Mouse (Mus musculus) embryonic facial prominence, embryonic 10.5 days (tissue): Measurements from ENCODE around the gene Gramd4. TPM values are rescaled to one million over a fixed set of nuclear protein-coding genes. Genes with fewer than 3 reads are reported as not detected.

ENCODE experiments used
- DNase-seq: peaks from one replicate; pipeline ENCODE4 v3.0.0-alpha.2; 2017; ENCODE audit warnings: low spot score
- H3K27ac ChIP-seq: fragments of 300-500 bp; sonication (generic); replicated peaks from 2 replicates; pipeline ENCODE4 v1.5.1; 2016; ENCODE audit warnings: mild to moderate bottlenecking
- H3K27me3 ChIP-seq: fragments of 300-500 bp; sonication (generic); replicated peaks from 2 replicates; pipeline ENCODE4 v1.6.1; 2016; ENCODE audit warnings: low read depth, mild to moderate bottlenecking; ENCODE audit not compliant: poor library complexity, severe bottlenecking
- H3K36me3 ChIP-seq: fragments of 300-500 bp; sonication (generic); replicated peaks from 2 replicates; pipeline ENCODE4 v1.6.1; 2016; ENCODE audit warnings: mild to moderate bottlenecking, moderate library complexity
- H3K4me1 ChIP-seq: fragments of 300-500 bp; sonication (generic); 2 replicates; pipeline ENCODE4 v1.6.1; 2016
- H3K4me3 ChIP-seq: fragments of 300-500 bp; sonication (generic); 2 replicates; pipeline ENCODE4 v1.5.1; 2016; ENCODE audit warnings: mild to moderate bottlenecking, moderate library complexity
- H3K9me3 ChIP-seq: fragments of 300-500 bp; sonication (generic); 2 replicates; pipeline ENCODE4 v1.6.1; 2016; ENCODE audit warnings: mild to moderate bottlenecking
- WGBS: fragments of 180-500 bp; shearing (Covaris S2); methylation state at CpG from one replicate; pipeline ENCODE4 v1.1.7; 2016; 5-methylcytosine and 5-hydroxymethylcytosine counted together
- polyA plus RNA-seq: library from polyadenylated mRNA; unstranded; fragments of >200 nt; fragmentation: Nextera tagmentation; extraction: Ambion mirVana; gene quantifications from 2 replicates; pipeline ENCODE4 v1.2.1, GENCODE M21; 2016

Gramd4 gene
- polyA plus RNA-seq, 1 experiment from 2014 or later, result 13.8 TPM

DNA sequence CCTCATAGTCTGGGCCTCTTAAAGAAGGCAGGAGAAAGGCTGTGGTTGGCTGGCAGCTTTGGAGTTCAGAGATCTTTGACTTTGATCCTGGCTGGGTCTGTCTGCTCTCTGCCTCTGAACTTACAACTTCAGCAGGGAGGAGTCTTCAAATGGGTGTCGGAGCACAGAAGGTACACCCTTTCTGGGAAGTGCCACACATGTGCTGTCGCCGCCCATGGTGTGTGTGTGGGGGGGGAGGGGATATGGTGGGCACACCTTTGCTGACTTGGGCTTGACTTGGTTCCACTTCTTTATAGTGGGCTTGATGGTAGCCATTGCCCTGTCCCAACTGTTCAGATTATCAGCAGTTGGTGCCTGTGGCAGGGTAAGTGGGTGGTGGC, 7.3 kb downstream of the Gramd4 start:
- WGBS, result 92% methylated on average over 3 of the region's 3 CpGs
- H3K4me1 ChIP-seq, result peaks cover 54% of the 10 kb centered on the region

GRCm38 (mm10) chr15:86065367-86065766, 7.9 kb downstream of the Gramd4 start:
- no peak for DNase-seq
- WGBS, result 94% methylated on average over 4 of the region's 4 CpGs

More for the DNA sequence above, 7.3 kb downstream of the Gramd4 start:
- no peak overlapping the region for H3K4me3 ChIP-seq
- DNase-seq, result no peak
- H3K36me3 ChIP-seq, result peaks cover 12% of the 10 kb centered on the region
- no peaks in the 10 kb centered on the region for H3K9me3 ChIP-seq
- H3K27me3 ChIP-seq, result no peaks in the 10 kb centered on the region
- no peak overlapping the region for H3K27ac ChIP-seq

DNA sequence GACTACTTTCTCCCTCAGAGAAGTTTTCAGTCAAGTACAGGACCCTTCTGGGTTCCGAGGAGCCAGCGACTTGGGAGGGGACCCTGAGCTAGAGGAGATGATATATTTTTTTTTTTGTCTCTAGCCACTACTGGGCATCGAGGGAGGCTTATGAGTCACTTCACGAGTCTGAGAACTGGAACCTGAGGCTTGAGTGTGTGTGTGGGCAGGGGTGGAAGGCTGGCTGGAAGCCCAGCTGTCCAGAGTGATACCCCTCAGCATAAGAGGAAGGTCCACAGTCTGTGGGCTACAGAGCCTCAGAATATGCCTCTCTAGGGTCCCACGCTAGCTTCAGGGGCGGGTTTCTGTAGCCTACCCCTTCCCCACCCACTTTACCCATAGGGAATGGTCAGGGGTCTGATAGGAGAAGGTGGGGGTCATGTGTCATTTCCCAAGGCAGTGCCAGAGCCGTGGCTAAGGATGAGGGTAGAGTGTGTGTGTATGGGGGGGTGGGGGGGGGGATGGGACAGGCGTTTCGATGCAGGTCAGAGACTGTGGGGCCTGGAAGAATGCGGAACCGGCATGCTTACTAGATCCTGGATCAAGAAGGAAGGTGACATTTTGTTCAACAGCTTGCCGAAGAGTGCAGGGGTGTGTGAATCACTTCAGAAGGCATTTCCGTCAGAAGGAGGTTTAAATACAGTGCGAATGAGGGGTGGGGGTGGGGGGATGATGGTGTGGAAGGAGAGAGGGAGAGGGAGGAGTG, 9.5 kb downstream of the Gramd4 start:
- Histone ChIP-seq H3K9me3 (no peaks in the 10 kb centered on the region), H3K4me1 (peaks cover 44% of the 10 kb centered on the region), H3K36me3 (peaks cover 12% of the 10 kb centered on the region), H3K27me3 (no peaks in the 10 kb centered on the region), H3K4me3 (no peak overlapping the region), H3K27ac (no peak overlapping the region)
- DNase-seq, result no peak
- 80% methylated on average over 14 of the region's 14 CpGs for WGBS

More at GRCm38 (mm10) chr15:86065367-86065766, 7.9 kb downstream of the Gramd4 start:
- H3K4me1 ChIP-seq, result peaks cover 53% of the 10 kb centered on the region
- H3K36me3 ChIP-seq, result peaks cover 12% of the 10 kb centered on the region
- no peaks in the 10 kb centered on the region for H3K27me3 ChIP-seq
- H3K9me3 ChIP-seq, result no peaks in the 10 kb centered on the region
- H3K4me3 ChIP-seq, result no peak overlapping the region
- H3K27ac ChIP-seq, result no peak overlapping the region

DNA sequence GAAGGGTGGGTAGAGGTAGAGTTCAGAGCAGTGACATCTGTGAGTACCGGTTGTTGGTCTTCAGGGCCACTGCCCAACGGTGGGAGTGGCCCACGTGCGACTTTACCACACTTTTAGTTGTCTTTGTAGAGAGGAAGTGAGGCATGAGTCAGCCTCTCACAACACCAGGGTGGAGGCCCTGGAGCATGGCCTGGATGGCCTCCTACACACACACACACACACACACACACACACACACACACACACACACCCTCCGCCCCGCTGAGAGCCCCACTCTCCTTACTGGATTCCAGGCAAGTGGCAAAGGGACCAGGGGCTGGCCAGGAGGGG, 10.1 kb downstream of the Gramd4 start:
- H3K4me3 ChIP-seq, result no peak overlapping the region
- H3K9me3 ChIP-seq, result no peaks in the 10 kb centered on the region

DNA sequence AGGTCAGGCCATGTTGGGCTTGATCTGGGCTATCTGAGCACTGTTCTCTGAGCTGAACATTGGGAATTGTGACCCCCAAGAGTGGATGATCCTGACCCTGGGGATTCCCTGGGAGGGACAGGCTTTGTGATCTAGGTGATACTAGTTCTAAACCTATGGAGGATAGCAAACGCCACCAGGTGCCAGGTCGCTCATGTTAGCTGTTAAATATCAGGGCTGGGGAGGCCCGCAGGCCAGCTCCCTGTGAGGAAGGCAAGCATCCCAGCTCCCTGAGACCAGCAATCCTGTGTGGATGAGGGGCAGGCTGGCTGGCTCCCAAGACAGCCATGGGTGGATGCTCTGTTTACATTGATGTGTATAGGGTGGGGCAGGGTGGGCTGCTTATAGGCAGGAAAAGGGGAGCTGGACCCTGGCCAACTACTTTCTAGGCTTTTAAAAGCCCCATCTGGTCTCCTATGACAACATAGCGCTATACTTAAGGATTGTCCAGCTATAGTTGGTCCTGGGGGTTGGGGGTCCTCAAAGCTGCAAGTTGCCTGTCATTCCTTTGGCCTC, 10.5 kb downstream of the Gramd4 start:
- DNase-seq, result no peak
- Histone ChIP-seq H3K9me3 (no peaks in the 10 kb centered on the region), H3K4me3 (no peak overlapping the region), H3K27ac (no peak overlapping the region), H3K4me1 (peaks cover 37% of the 10 kb centered on the region), H3K27me3 (no peaks in the 10 kb centered on the region), H3K36me3 (peaks cover 12% of the 10 kb centered on the region)
- WGBS, result 89% methylated on average over 4 of the region's 4 CpGs

More for the DNA sequence above, 10.1 kb downstream of the Gramd4 start:
- Histone ChIP-seq H3K4me1 (peaks cover 41% of the 10 kb centered on the region), H3K27me3 (no peaks in the 10 kb centered on the region), H3K36me3 (peaks cover 12% of the 10 kb centered on the region), H3K27ac (no peak overlapping the region)
- WGBS, result 77% methylated on average over 6 of the region's 6 CpGs
- DNase-seq, result no peak

DNA sequence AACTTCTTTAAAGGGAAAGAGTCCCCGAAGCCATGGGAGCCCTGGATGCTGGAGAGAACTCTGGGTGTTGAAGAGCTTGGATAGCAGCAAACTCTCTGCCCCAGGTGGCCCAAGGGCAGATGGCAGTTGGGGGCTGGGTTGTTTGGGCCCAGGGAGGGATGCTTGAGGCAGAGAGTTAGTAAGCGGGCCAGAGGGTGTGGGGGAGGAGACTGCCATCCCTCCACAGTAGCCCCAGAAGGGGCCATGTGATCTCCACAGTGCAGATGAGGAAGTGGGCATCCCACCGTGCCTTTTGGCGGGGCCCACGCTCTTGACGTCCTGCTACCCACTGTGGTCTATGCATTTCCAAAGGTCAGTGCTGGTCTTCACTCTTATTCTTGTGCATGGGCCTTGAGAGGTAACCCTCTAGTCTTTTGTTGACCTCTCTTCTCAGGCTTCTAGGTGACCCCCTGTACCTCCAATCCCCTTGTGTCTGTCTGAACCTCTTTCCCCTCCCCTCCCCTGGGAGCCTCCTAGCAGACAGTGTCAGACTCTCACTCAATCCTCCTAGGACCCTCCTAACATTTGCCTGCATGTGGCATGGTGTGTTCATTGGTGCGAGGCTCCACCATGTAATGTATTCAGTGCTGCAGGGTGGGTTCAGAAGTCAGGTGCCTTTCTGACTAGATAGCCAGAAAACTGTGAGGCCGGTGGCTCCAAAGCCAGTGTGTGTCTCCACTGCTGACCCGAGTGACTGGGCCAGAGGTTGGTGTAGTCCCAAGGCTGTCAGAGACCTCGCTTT, 11.7 kb downstream of the Gramd4 start:
- H3K4me1 ChIP-seq, result peaks cover 38% of the 10 kb centered on the region
- H3K36me3 ChIP-seq, result peaks cover 15% of the 10 kb centered on the region
- H3K27ac ChIP-seq, result no peak overlapping the region
- DNase-seq, result no peak
- no peak overlapping the region for H3K4me3 ChIP-seq
- no peaks in the 10 kb centered on the region for H3K9me3 ChIP-seq
- 79% methylated on average over 10 of the region's 10 CpGs for WGBS
- H3K27me3 ChIP-seq, result no peaks in the 10 kb centered on the region

DNA sequence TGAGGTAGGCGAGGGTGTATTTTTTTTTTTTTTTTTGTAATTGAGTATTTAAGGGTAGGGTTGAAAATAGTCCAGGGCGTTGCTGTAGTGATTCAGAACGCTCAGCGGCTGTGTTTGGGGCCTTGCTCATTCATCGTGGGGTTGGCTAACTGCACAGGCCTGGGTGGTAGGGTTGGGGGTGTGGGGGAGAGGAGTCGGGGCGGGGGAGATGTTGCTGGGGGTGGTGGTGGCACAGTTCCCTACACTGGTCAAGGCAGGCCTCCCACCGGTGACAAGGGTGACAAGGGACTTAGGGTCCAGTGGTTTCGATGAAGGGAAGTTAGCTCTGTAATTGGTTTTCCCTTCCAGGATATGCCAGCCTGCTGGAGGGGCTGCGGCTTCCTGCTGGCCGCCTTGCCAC, 12.9 kb downstream of the Gramd4 start:
- no peaks in the 10 kb centered on the region for H3K27me3 ChIP-seq
- H3K27ac ChIP-seq, result no peak overlapping the region; the same call in 1 of the 2 replicates
- DNase-seq, result no peak
- H3K4me1 ChIP-seq, result peaks cover 42% of the 10 kb centered on the region
- WGBS, result 63% methylated on average over 11 of the region's 11 CpGs
- no peaks in the 10 kb centered on the region for H3K9me3 ChIP-seq
- H3K4me3 ChIP-seq, result no peak overlapping the region
- H3K36me3 ChIP-seq, result peaks cover 13% of the 10 kb centered on the region

DNA sequence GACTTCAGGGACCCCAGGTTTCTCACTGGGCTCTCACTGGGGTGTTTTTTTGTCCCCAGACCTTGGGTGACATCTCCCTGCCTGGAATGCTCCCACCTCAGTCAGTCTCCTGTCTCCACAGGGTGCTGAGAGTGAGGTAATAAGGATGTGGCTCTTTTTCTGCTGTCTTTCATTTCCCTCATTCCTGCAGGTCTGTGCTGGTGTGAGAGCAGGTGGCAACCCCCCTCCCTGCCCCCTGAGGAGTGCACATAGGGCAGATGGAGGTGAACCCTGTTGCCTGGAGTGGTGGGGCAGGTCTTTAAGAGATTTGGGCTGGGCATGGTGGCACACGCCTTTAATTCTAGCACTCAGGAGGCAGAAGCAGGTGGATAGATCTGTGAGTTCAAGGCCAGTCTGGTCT, 13.7 kb downstream of the Gramd4 start:
- H3K4me3 ChIP-seq, result no peak overlapping the region
- no peak for DNase-seq
- no peaks in the 10 kb centered on the region for H3K27me3 ChIP-seq
- no peak overlapping the region for H3K27ac ChIP-seq
- H3K4me1 ChIP-seq, result peaks cover 48% of the 10 kb centered on the region
- 57% methylated on average over 1 of the region's 1 CpGs for WGBS
- no peaks in the 10 kb centered on the region for H3K9me3 ChIP-seq
- H3K36me3 ChIP-seq, result 0 out of 2 replicates have a peak, but pooled peaks cover 8% of the 10 kb centered on the region

DNA sequence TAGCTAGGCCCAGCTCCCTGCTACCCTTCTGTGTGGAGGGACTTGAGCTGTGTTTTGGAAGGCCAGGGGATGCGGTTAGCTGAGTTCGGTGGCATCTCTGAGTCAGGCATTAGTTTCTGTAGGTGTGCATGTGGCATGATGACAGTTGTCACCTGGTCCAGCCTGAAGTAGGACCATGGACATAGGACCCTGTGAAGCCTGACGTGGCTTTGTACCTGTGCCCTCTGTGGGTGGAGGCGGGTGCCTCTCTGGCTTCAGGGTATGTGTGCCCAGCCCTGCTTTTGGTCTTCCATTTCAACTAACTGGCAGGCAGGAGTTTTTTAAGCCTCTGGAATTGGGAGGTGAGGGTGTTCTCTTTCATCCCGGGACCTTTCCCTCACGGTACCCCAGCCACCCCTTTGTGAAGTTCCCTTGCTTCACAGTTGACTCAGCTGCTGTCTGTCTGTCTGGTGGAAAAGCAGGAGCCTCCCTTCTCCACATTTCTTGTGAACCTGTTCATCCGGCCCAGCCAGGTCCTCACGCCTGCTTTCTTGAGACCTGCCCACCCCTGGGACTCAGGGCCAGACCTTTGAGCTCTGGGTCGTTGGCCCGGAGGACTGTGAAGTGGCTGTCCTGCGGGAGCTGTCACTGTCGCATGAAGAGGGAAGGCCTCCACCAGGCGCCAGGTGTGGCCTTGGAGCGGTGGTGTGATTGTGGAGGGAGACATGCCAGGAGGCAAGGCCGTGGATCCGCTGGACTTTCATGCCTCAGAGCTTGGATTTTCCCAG, 16.9 kb downstream of the Gramd4 start:
- H3K27ac ChIP-seq, result no peak overlapping the region
- no peak overlapping the region for H3K4me3 ChIP-seq
- H3K9me3 ChIP-seq, result no peaks in the 10 kb centered on the region
- H3K4me1 ChIP-seq, result peaks cover 51% of the 10 kb centered on the region
- H3K27me3 ChIP-seq, result no peaks in the 10 kb centered on the region
- WGBS, result 82% methylated on average over 16 of the region's 16 CpGs
- DNase-seq, result no peak
- 0 out of 2 replicates have a peak, but pooled peaks cover 6% of the 10 kb centered on the region for H3K36me3 ChIP-seq

DNA sequence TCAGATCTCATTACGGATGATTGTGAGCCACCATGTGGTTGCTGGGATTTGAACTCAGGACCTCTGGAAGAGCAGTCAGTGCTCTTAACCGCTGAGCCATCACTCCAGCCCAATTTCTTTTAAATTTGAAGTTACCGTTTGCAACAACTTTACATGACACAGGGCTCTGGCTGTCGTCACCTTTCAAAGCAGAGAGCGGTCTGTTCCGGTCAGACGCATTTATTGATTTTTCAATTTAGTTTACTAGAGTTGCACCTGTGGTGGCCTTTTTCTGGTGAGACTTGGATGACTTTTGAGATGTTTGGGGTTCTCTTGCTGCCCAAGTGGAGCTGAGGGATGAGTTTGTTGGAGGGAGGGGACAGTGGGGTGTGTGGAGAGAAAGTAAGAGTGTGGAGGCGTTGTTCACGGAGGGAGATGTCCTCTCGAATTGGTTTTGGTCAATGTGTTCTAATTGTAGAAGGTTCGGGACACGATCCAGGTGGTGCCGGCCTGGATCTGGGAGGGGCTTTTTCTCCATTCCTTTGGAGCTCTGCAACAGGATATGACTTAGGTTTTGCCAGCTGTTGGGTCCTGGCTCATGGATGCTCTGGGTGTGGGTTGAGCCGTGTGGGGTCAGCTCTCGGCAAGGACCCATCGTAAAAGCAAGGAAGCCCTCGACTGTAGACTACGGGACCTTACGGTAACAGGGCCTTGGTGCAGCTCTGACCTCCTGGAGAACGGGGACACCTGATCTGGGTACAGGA, 18.0 kb downstream of the Gramd4 start:
- H3K4me3 ChIP-seq, result no peak overlapping the region
- no peaks in the 10 kb centered on the region for H3K27me3 ChIP-seq
- H3K27ac ChIP-seq, result no peak overlapping the region
- H3K36me3 ChIP-seq, result 0 out of 2 replicates have a peak, but pooled peaks cover 6% of the 10 kb centered on the region
- 92% methylated on average over 20 of the region's 20 CpGs for WGBS
- H3K9me3 ChIP-seq, result no peaks in the 10 kb centered on the region
- no peak for DNase-seq
- peaks cover 46% of the 10 kb centered on the region for H3K4me1 ChIP-seq

GRCm38 (mm10) chr15:86076048-86076315, 18.5 kb downstream of the Gramd4 start:
- DNase-seq, result no peak
- H3K36me3 ChIP-seq, result 0 out of 2 replicates have a peak, but pooled peaks cover 6% of the 10 kb centered on the region
- no peak overlapping the region for H3K4me3 ChIP-seq
- H3K9me3 ChIP-seq, result no peaks in the 10 kb centered on the region
- WGBS, result 78% methylated on average over 2 of the region's 2 CpGs
- no peaks in the 10 kb centered on the region for H3K27me3 ChIP-seq
- H3K27ac ChIP-seq, result no peak overlapping the region
- peaks cover 46% of the 10 kb centered on the region for H3K4me1 ChIP-seq

- peaks cover 47% of the 10 kb centered on the region for H3K4me1 ChIP-seq
- H3K27ac ChIP-seq, result no peak overlapping the region
- H3K4me3 ChIP-seq, result no peak overlapping the region
- 0 out of 2 replicates have a peak, but pooled peaks cover 6% of the 10 kb centered on the region for H3K36me3 ChIP-seq
- no peak for DNase-seq
- no peaks in the 10 kb centered on the region for H3K27me3 ChIP-seq
- H3K9me3 ChIP-seq, result no peaks in the 10 kb centered on the region
- WGBS, result 87% methylated on average over 8 of the region's 8 CpGs
These were observed 18.9 kb downstream of the Gramd4 start for GRCm38 (mm10) chr15:86076378-86076777.
